In the genomic region with DNA sequence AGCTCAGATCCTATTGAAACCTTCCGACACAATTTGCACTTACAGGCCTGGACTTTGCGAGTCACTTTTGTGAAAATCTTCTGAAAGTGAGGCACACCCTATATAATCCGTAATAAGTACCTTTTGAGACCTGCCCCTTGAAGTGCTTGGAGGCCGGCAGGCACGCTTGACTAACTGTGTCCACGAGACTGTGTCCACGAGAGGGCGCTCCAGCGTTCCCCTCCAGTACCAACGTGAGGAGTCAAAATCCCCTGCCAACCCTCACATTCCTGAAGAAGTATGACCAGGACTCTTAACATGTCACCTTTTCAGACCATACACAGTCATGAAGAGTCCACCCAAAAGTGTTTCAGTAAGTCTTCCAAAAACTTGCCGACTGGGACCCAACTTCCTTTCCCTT, we compare ENCODE assay signal across 7 mouse cellular contexts. TPM values are rescaled to one million over a fixed set of nuclear protein-coding genes. Genes with fewer than 3 reads are reported as not detected.
A peak's percentile ranks its signal among the peaks of the same experiment; 100 is the strongest.
DNase-seq lines count a peak whose midpoint lies in the region; ATAC-seq and TF ChIP-seq lines count a peak whose summit lies in the region.

No protein-coding gene starts in this region.

- H3K4me2 ChIP-seq in intestine, embryonic 16.5 days (ENCODE audit: low read depth, low read length): peak overlapping the region; percentile 99; the same call in 1 of the 2 replicates
- H3K4me2 ChIP-seq in midbrain, embryonic 13.5 days (replicated peaks): peak overlapping the region; percentile 94

- H3K27ac ChIP-seq in intestine, embryonic 16.5 days (ENCODE audit: low read length): no peak overlapping the region
- H3K27ac ChIP-seq in midbrain, embryonic 13.5 days: no peak overlapping the region
- H3K27ac ChIP-seq in spleen, adult 2 months (ENCODE audit: insufficient read depth, low read length): no peak overlapping the region

- H3K9ac ChIP-seq in intestine, embryonic 16.5 days (ENCODE audit: low read depth, low read length): no peak overlapping the region
- H3K9ac ChIP-seq in midbrain, embryonic 13.5 days (replicated peaks): no peak overlapping the region

- 3% methylated on average over 11 of the region's 11 CpGs for WGBS in intestine, embryonic 16.5 days
- 1% methylated on average over 11 of the region's 11 CpGs for WGBS in midbrain, embryonic 13.5 days
- WGBS in spleen, adult 2 months: 4% methylated on average over 11 of the region's 11 CpGs

- no peaks in the 10 kb centered on the region for H3K9me3 ChIP-seq in intestine, embryonic 16.5 days (ENCODE audit: control insufficient read depth, low read length)
- H3K9me3 ChIP-seq in midbrain, embryonic 13.5 days: no peaks in the 10 kb centered on the region

- H3K4me1 ChIP-seq in intestine, embryonic 16.5 days (ENCODE audit: control insufficient read depth, insufficient read depth, low read length): peaks cover 14% of the 10 kb centered on the region
- peaks cover 36% of the 10 kb centered on the region for H3K4me1 ChIP-seq in midbrain, embryonic 13.5 days (replicated peaks)
- peaks cover 11% of the 10 kb centered on the region for H3K4me1 ChIP-seq in spleen, adult 2 months (ENCODE audit: control insufficient read depth, insufficient read depth, insufficient read length)

- H3K4me3 ChIP-seq in intestine, embryonic 16.5 days (ENCODE audit: low read length): no peak overlapping the region
- H3K4me3 ChIP-seq in midbrain, embryonic 13.5 days (replicated peaks): no peak overlapping the region
- H3K4me3 ChIP-seq in spleen, adult 2 months (ENCODE audit: extremely low read depth, insufficient read depth, insufficient read length): no peak overlapping the region

- peaks cover 43% of the 10 kb centered on the region for H3K27me3 ChIP-seq in intestine, embryonic 16.5 days (replicated peaks; ENCODE audit: control insufficient read depth, insufficient read depth, low read length)
- H3K27me3 ChIP-seq in midbrain, embryonic 13.5 days: no peaks in the 10 kb centered on the region
- peaks cover 24% of the 10 kb centered on the region for H3K27me3 ChIP-seq in spleen, adult 2 months (ENCODE audit: control insufficient read depth, insufficient read depth, low read length)

- peak; percentile 93 for DNase-seq in adrenal gland, postnatal 14 days
- DNase-seq in embryo, embryonic 9.5 days (ENCODE audit: extremely low spot score): peak; percentile 84
- peak; percentile 94 for DNase-seq in heart, adult 11 months
- DNase-seq in left cerebral cortex, postnatal 25 days (ENCODE audit: low spot score in 2 of 2): peak; percentile 91 to 94
- DNase-seq in spleen, adult 2 months (ENCODE audit: low read depth in 1 of 2, low spot score in 2 of 2): peak; percentile 8 to 37

- no peak for ATAC-seq in intestine, embryonic 16.5 days
- ATAC-seq in midbrain, embryonic 13.5 days: no peak

- TF ChIP-seq POLR2A in spleen, adult 2 months (IDR thresholded peaks at IDR 0.05; ENCODE audit: low read depth, low read length): no peak

- TF ChIP-seq CTCF in spleen, adult 2 months (IDR thresholded peaks at IDR 0.05; ENCODE audit: extremely low read depth, insufficient read depth, insufficient read length, insufficient replicate concordance): peak; percentile 35; the same call in 1 of the 2 replicates

- H3K36me3 ChIP-seq in intestine, embryonic 16.5 days (ENCODE audit: control insufficient read depth, insufficient read depth, low read length): no peaks in the 10 kb centered on the region
- no peaks in the 10 kb centered on the region for H3K36me3 ChIP-seq in midbrain, embryonic 13.5 days
- no peaks in the 10 kb centered on the region for H3K36me3 ChIP-seq in spleen, adult 2 months (ENCODE audit: control insufficient read depth, insufficient read depth, low read length)

- intact Hi-C loops in left cerebral cortex, postnatal 25 days (cut with DNase I): no loop called here

RNA-seq across cellular contexts. Expression of a gene that starts 1.6 kb away (rescaled TPM):
- 13.7 and 14.3 TPM in 2 replicates for total RNA-seq in adrenal gland, postnatal 14 days (2021)
- polyA plus RNA-seq in intestine, embryonic 16.5 days (2015; fragmentation: Nextera tagmentation; extraction: Ambion mirVana): 4.0 and 4.1 TPM in 2 replicates
- 10 to 100 TPM; 89.4 to 96.4 TPM for total RNA-seq in left cerebral cortex, postnatal 25 days (2021)
- polyA plus RNA-seq in midbrain, embryonic 13.5 days (2015; fragmentation: Nextera tagmentation; extraction: Ambion mirVana): 50.0 and 56.8 TPM in 2 replicates
- 0.08 TPM in 2 replicates for polyA plus RNA-seq in spleen, adult 2 months (2012; rRNA removed)

Comparison
In these comparisons a context has a peak if more than half of its experiments do, and no peak if none do; other contexts are left out.
1. DNase-seq: peak in every context shown above with its lines; median percentile 94 in heart, adult 11 months; 93 in adrenal gland, postnatal 14 days; 92 in left cerebral cortex, postnatal 25 days; 84 in embryo, embryonic 9.5 days; 22 in spleen, adult 2 months.